Mouse (Mus musculus) embryonic fibroblast, embryonic 13.5 days (primary cell): ENCODE results near the gene Fhit. TPM values are rescaled to one million over a fixed set of nuclear protein-coding genes. Genes with fewer than 3 reads are reported as not detected.

Experiments
- H3K27ac ChIP-seq: 2 replicates; pipeline ENCODE4 v1.5.1; 2012; ENCODE audit warnings: low read length, control low read depth, inconsistent platforms; ENCODE audit not compliant: insufficient read depth
- H3K4me1 ChIP-seq: 2 replicates; pipeline ENCODE4 v1.6.1; 2011; ENCODE audit warnings: low read length; ENCODE audit not compliant: control insufficient read depth, insufficient read depth
- H3K4me3 ChIP-seq: 2 replicates; pipeline ENCODE4 v1.5.1; 2011; ENCODE audit warnings: mild to moderate bottlenecking, control low read depth, low read length; ENCODE audit not compliant: insufficient read depth
- CTCF ChIP-seq: IDR thresholded peaks from 2 replicates; pipeline ENCODE4 v1.5.1; 2011; ENCODE audit warnings: mild to moderate bottlenecking, control low read depth, low read length, moderate library complexity, borderline replicate concordance; ENCODE audit not compliant: insufficient read depth
- POLR2A ChIP-seq: IDR thresholded peaks from 2 replicates; pipeline ENCODE4 v1.6.1; 2011; ENCODE audit warnings: low read depth, mild to moderate bottlenecking, control low read depth, low read length, moderate library complexity
- polyA plus RNA-seq: library from polyadenylated mRNA; stranded (reverse); fragments of >200 nt; gene quantifications from 2 replicates; pipeline ENCODE4 v1.2.4, GENCODE M21; 2011; ENCODE audit warnings: low read depth; ENCODE audit not compliant: missing spikeins, insufficient read length

The Fhit gene
- polyA plus RNA-seq, 1 experiment = 1.4 TPM

DNA sequence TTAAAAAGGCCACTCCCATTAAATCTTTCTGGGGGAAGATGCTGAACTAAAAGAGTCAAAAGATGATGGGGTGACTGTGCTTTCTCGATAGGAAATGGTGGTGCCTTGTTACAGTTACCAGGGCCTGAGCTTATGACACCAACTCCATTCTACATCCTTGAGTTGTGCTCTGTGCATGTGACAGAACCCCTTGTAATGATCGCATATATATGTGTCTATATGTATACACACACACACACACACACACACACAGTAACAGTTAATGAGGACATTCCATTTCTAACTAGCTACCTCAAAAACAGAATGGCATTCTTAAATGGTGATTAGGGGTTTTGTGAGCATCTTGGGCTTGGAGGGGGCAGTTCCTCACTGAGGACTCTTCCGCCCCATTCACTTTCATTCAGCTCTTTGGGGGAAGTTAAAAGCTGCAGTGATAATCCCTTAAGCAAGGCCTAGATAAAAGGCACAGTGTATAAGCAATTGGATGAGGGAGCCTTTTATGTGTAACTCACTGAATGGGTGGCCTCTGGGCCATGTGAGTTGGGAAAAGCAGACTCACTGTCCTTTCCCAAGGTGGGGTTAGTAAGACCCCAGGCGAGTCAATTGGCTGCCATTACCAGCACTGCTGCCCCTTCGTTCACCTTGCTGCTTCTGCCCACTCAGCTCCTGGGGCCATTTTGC is 449.9 kb downstream of the Fhit start:
- TF ChIP-seq CTCF (no peak), POLR2A (no peak)
- H3K4me1 ChIP-seq = no peaks in the 10 kb centered on the region
- no peak overlapping the region for H3K27ac ChIP-seq
- H3K4me3 ChIP-seq = no peak overlapping the region

GRCm38 (mm10) chr14:10710796-10711311 is 451.0 kb downstream of the Fhit start:
- Histone ChIP-seq H3K4me1 (no peaks in the 10 kb centered on the region), H3K27ac (no peak overlapping the region), H3K4me3 (no peak overlapping the region)
- TF ChIP-seq POLR2A = no peak
- TF ChIP-seq CTCF = no peak

DNA sequence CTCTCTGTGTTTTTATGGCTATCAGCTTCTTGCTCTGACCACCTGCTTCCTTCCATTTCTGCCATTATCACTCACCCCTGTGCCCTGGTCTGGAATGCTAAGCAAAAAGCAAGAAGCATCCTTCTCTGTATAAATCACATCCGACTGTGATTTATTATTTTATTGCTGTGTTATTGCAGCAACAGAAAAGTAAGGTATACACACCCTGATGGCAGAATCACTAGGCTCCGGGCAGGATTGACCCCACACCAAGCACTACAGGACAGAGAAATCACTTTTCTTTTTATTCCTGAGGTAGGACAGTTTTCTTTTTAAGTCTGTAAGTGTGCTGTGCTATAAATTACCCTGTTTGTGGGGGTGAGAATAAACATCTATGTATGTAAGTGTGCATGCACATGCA is 460.1 kb downstream of the Fhit start:
- Histone ChIP-seq H3K4me3 (no peak overlapping the region), H3K4me1 (no peaks in the 10 kb centered on the region), H3K27ac (no peak overlapping the region)
- TF ChIP-seq POLR2A (no peak), CTCF (no peak)

- no peak overlapping the region for H3K4me3 ChIP-seq
- H3K27ac ChIP-seq = no peak overlapping the region
- TF ChIP-seq POLR2A (no peak), CTCF (no peak)
- no peaks in the 10 kb centered on the region for H3K4me1 ChIP-seq
These were observed 481.8 kb downstream of the Fhit start for GRCm38 (mm10) chr14:10680041-10680440.

- no peak for TF ChIP-seq CTCF
These were observed 482.2 kb downstream of the Fhit start for GRCm38 (mm10) chr14:10679638-10680037.

DNA sequence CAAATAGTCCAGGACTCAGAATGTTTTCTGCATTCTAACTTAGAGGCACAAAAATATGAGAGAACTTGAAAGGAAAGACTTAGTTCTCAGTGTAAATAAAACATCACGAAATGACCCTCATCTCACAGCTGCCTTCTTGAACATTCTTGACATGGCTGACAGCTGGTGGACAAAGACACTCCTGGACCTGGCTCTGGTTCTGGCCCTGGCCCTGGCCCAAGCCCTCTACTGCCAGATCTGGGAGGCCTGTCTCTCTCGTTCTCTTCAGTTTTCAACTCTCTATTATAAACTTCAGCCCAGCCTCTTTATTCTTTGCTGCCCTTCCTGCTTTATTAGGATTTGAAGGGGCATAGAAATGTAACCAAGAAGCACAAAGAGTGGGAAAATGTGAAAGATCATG is 484.2 kb downstream of the Fhit start:
- no peak overlapping the region for H3K27ac ChIP-seq
- TF ChIP-seq POLR2A (no peak), CTCF (no peak)
- no peak overlapping the region for H3K4me3 ChIP-seq
- H3K4me1 ChIP-seq = no peaks in the 10 kb centered on the region

More at GRCm38 (mm10) chr14:10679638-10680037, 482.2 kb downstream of the Fhit start:
- Histone ChIP-seq H3K4me1 (no peaks in the 10 kb centered on the region), H3K27ac (no peak overlapping the region), H3K4me3 (no peak overlapping the region)

- Histone ChIP-seq H3K27ac (no peak overlapping the region), H3K4me1 (no peaks in the 10 kb centered on the region), H3K4me3 (no peak overlapping the region)
- no peak for TF ChIP-seq CTCF
- TF ChIP-seq POLR2A = no peak
These were observed 501.6 kb downstream of the Fhit start for GRCm38 (mm10) chr14:10660247-10660646.

- no peak overlapping the region for H3K27ac ChIP-seq
- H3K4me3 ChIP-seq = no peak overlapping the region
- no peaks in the 10 kb centered on the region for H3K4me1 ChIP-seq
- TF ChIP-seq POLR2A (no peak), CTCF (no peak)
These were observed 502.5 kb downstream of the Fhit start for GRCm38 (mm10) chr14:10659326-10659725.

DNA sequence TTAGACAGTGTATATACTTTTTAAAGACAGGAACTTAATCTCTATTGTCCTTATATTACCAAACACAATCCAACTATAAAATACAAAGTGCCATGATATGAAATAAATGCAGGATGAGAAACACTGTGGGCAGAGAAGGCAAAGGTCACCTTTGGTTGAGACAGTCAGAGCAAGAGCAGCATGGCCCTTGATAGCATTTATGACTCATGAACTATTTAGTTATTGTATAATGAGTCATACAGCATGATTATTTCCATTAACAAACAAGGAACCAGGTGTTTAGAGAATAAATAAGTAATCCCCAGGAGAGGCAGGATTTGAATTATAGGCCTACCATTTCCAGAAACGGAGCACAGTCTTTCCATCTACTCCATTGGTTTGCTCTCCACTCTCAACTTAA is 503.6 kb downstream of the Fhit start:
- Histone ChIP-seq H3K4me1 (no peaks in the 10 kb centered on the region), H3K4me3 (no peak overlapping the region), H3K27ac (no peak overlapping the region)
- no peak for TF ChIP-seq CTCF
- no peak for TF ChIP-seq POLR2A

- no peak overlapping the region for H3K27ac ChIP-seq
- no peak overlapping the region for H3K4me3 ChIP-seq
- no peaks in the 10 kb centered on the region for H3K4me1 ChIP-seq
- TF ChIP-seq POLR2A (no peak), CTCF (no peak)
These were observed 504.5 kb downstream of the Fhit start for GRCm38 (mm10) chr14:10657364-10657763.

DNA sequence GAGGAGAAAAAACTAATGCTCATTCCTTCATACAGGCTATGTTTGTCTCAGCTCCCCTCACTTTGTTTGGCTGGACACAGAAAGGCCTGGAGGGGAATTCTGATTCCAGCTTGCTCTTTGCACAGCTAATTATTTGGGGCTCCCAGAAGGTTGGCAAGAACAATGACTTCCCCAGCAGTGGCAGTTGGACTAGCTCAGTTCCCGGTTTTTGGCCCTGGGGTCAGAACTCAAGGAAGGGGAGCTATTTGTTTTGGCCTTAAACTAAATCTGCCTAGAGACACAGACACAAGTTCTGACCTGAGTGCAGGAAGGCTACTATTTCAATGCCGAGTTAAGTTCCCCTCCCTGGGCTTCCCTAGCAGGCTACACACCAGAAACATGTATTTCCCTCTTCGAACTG is 506.0 kb downstream of the Fhit start:
- Histone ChIP-seq H3K4me3 (no peak overlapping the region), H3K4me1 (no peaks in the 10 kb centered on the region), H3K27ac (no peak overlapping the region)
- TF ChIP-seq POLR2A (no peak), CTCF (no peak)
